Mouse (Mus musculus): Measurements from ENCODE around the gene Cnih2. TPM values are rescaled to one million over a fixed set of nuclear protein-coding genes. Genes with fewer than 3 reads are reported as not detected.

Cnih2 gene
- polyA plus RNA-seq, 1 experiment, result 43.5 TPM

DNA sequence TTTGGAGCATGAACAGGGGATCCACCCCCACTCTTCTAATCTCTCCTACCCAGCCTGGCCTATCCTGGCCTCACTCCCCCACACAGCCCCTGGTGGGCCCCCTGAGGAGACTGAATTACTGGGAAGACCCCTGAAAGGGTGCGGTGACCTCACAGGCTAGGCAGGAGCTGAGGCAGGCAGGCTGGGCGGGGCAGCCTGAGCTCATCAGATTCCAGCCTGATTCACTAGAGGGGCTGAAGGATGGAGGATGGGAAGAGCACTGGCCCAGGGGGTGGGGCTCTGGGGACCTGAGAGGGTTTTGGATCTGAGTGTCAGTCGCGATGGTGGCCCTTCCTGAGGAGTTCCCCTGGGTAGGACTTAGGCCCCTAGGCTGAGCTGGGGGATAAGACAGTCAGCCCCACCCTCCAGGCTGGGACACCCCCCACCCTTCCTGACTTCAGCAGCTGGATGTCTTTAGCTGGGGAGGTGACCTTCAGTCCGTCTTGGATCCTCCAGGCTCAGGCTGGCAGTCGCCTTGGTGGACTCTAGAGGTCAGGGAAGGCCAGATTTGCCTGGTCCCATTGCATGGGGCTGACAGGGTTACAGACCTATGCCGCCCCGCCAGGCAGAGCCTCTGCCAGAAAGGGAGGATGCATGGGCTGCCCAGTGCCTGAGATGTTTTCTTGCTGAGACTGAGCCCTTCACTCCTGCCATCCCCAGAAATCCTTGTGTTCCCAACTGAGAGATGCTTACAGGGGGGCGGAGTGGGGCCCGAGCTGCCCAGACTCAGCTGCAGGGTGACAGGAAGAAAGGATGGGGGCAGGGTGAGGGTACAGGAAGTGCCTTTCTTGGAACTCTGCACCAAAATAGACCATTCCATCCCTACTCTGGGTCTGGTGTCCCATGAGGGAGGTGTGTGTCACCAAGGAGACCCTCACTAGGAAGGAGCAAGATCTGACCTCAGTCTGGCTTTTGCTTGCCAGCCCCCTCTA is 39.2 kb downstream of the Cnih2 start:
- Histone ChIP-seq H3K4me1 (ENCODE audit: control insufficient read depth, insufficient read depth, low read length) (peaks cover 3% of the 10 kb centered on the region; the same call in 1 of the 2 replicates), H3K27me3 (ENCODE audit: control insufficient read depth, insufficient read depth, low read length) (no peaks in the 10 kb centered on the region), H3K4me3 (ENCODE audit: control insufficient read depth, low read depth, low read length) (no peak overlapping the region), H3K27ac (ENCODE audit: control insufficient read depth, insufficient read depth, low read depth, low read length) (no peak overlapping the region), H3K36me3 (ENCODE audit: control insufficient read depth, insufficient read depth, low read length) (no peaks in the 10 kb centered on the region)
- TF ChIP-seq CTCF (IDR thresholded peaks at IDR 0.05; ENCODE audit: control insufficient read depth, insufficient read depth, insufficient replicate concordance, low read depth, low read length) (no peak), POLR2A (IDR thresholded peaks at IDR 0.05; ENCODE audit: control insufficient read depth, low read depth, low read length) (no peak)

DNA sequence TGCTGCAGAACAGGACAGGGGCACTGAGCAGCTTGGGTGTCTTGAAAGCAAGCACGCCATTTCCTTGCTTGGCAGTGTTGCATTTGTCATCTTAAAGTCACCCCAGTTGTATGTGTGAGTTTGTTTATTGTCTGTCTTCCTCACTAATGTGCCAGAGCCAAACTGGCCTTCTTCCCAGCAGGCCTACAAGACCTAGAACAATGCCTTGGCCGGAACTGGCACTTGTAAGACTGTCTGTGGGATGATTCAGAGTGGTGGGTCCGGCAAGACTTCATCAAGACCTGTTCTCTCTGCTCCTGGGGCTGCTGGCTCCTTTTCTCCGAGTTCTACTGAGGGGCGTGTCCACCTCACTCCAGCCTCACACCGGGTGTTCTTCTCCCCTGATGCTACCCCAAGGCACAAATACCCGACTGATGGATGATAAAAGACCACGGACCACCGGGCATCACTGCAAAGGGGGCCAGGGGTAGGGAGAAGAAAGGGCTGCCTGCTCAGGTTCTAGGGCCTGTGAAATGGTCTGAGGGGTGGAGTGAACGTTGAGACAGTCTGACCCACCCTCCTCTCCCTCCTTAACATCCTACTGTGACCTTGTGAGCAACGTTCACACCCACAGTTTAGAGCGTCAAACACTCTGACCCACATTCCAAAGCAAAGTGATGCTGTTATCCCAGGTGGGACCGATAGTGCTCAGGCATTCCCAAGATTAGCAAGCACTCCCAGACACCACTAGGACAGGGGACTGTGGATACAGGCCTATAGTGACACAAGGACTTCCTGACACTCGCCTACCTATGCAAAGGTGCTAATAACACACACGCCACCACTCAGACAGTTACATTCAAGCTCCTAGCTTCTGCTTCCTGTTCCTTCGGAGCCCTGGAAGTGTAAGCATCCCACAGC is 40.2 kb downstream of the Cnih2 start:
- Histone ChIP-seq H3K36me3 (ENCODE audit: control insufficient read depth, insufficient read depth, low read length) (no peaks in the 10 kb centered on the region), H3K4me1 (ENCODE audit: control insufficient read depth, insufficient read depth, low read length) (peaks cover 3% of the 10 kb centered on the region; the same call in 1 of the 2 replicates), H3K27ac (ENCODE audit: control insufficient read depth, insufficient read depth, low read depth, low read length) (no peak overlapping the region), H3K27me3 (ENCODE audit: control insufficient read depth, insufficient read depth, low read length) (no peaks in the 10 kb centered on the region), H3K4me3 (ENCODE audit: control insufficient read depth, low read depth, low read length) (no peak overlapping the region)
- TF ChIP-seq POLR2A (IDR thresholded peaks at IDR 0.05; ENCODE audit: control insufficient read depth, low read depth, low read length) (no peak), CTCF (IDR thresholded peaks at IDR 0.05; ENCODE audit: control insufficient read depth, insufficient read depth, insufficient replicate concordance, low read depth, low read length) (no peak)

DNA sequence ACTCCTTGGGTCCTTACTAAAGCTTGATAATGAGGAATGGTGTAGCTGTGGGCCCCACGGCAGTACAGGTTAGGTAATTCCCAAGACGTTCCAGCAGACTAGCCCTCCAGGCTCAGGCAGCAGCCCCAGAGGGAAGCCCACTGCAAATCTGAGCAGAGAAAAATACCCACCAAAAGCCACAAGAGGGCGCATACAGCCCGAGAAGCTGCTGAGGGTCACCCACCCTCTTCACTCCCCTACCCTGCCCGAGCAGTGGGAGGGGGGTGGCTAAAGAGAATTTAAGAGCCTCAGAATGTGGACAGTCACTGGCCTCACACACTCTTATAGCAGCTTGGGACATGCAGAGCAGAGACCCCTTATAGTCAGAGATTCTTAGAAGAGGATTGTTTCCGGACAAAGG is 42.1 kb downstream of the Cnih2 start:
- TF ChIP-seq CTCF (IDR thresholded peaks at IDR 0.05; ENCODE audit: control insufficient read depth, insufficient read depth, insufficient replicate concordance, low read depth, low read length) (peak; percentile 22; the same call in 1 of the 2 replicates), POLR2A (IDR thresholded peaks at IDR 0.05; ENCODE audit: control insufficient read depth, low read depth, low read length) (no peak)
- H3K4me3 ChIP-seq (ENCODE audit: control insufficient read depth, low read depth, low read length), result no peak overlapping the region
- peaks cover 8% of the 10 kb centered on the region for H3K4me1 ChIP-seq (ENCODE audit: control insufficient read depth, insufficient read depth, low read length)
- H3K36me3 ChIP-seq (ENCODE audit: control insufficient read depth, insufficient read depth, low read length), result no peaks in the 10 kb centered on the region
- no peak overlapping the region for H3K27ac ChIP-seq (ENCODE audit: control insufficient read depth, insufficient read depth, low read depth, low read length)
- no peaks in the 10 kb centered on the region for H3K27me3 ChIP-seq (ENCODE audit: control insufficient read depth, insufficient read depth, low read length)

DNA sequence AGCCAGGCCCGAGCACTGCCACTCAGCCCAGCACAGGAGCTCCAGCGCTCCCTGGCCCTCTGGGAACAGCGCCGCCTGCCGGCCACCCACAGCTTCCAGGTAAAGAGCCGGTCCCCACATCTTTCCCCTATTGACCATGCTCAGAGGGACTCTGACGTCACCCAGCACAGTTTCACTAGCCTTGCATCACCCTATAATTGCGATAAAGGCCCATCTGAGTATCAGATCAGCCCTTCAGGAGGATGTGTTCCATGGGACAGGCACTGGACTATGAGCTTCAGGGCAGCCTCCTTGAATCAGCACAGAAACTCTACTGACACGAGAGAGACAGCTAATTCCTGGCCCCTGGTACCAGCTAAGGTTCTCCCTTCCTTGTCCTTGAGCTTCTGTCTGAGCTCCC is 44.4 kb downstream of the Cnih2 start:
- Histone ChIP-seq H3K36me3 (ENCODE audit: control insufficient read depth, insufficient read depth, low read length) (no peaks in the 10 kb centered on the region), H3K27me3 (ENCODE audit: control insufficient read depth, insufficient read depth, low read length) (no peaks in the 10 kb centered on the region), H3K27ac (ENCODE audit: control insufficient read depth, insufficient read depth, low read depth, low read length) (no peak overlapping the region), H3K4me1 (ENCODE audit: control insufficient read depth, insufficient read depth, low read length) (peaks cover 8% of the 10 kb centered on the region), H3K4me3 (ENCODE audit: control insufficient read depth, low read depth, low read length) (no peak overlapping the region)
- TF ChIP-seq POLR2A (IDR thresholded peaks at IDR 0.05; ENCODE audit: control insufficient read depth, low read depth, low read length), result no peak
- TF ChIP-seq CTCF (IDR thresholded peaks at IDR 0.05; ENCODE audit: control insufficient read depth, insufficient read depth, insufficient replicate concordance, low read depth, low read length), result peak; percentile 53; the same call in 1 of the 2 replicates

DNA sequence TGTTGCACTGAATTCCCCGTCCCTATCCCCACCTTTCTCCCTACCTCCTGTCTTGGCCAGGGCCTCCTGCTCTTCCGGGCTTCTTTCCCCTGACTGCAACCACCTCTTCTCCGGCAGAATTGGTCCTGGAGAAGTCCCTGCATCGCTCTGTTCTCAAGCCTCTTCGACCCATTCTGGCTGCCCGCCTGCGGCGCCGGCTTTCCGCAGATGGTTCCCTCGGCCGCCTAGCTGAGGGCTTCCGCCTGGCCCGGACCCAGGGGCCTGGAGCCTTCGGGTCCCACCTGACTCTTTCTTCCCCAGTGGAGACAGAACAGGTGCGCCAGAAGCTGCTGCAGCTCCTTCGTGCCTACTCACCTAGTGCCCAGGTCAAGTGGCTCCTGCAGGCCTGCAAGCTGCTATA is 45.5 kb downstream of the Cnih2 start:
- Histone ChIP-seq H3K4me3 (ENCODE audit: control insufficient read depth, low read depth, low read length) (peak overlapping the region; percentile 54), H3K27me3 (ENCODE audit: control insufficient read depth, insufficient read depth, low read length) (no peaks in the 10 kb centered on the region), H3K36me3 (ENCODE audit: control insufficient read depth, insufficient read depth, low read length) (no peaks in the 10 kb centered on the region), H3K4me1 (ENCODE audit: control insufficient read depth, insufficient read depth, low read length) (peaks cover 6% of the 10 kb centered on the region), H3K27ac (ENCODE audit: control insufficient read depth, insufficient read depth, low read depth, low read length) (no peak overlapping the region)
- TF ChIP-seq POLR2A (IDR thresholded peaks at IDR 0.05; ENCODE audit: control insufficient read depth, low read depth, low read length) (no peak), CTCF (IDR thresholded peaks at IDR 0.05; ENCODE audit: control insufficient read depth, insufficient read depth, insufficient replicate concordance, low read depth, low read length) (no peak)

DNA sequence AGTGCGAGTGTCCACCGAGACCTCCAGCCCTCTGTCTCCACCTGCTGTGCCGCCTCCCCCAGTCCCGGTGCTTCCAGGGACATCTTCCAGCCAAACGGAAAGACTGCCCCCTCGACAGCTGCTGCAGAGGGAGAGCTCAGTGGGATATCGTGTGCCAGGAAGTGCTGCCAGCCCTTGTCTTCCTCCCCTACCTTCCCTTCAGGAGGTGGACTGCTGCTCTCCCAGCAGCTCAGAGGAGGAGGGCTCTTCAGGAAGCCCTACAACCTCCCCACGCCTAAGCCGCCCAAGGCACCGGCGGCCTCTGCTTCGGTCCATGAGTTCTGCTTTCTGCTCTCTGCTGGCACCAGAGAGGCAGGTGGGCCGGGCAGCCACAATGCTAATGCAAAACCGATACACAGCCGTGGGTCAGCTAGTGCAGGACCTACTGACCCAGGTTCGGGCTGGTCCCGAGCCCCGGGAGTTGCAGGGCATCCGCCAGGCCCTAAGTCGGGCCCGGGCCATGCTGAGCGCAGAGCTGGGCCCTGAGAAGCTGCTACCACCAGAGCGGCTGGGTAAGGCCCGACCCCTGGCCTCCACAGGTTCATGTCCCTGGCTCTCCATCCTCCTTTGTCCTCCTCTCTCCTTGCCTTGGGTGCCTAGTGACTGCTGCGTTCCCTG is 46.0 kb downstream of the Cnih2 start:
- H3K27ac ChIP-seq (ENCODE audit: control insufficient read depth, insufficient read depth, low read depth, low read length), result no peak overlapping the region
- TF ChIP-seq POLR2A (IDR thresholded peaks at IDR 0.05; ENCODE audit: control insufficient read depth, low read depth, low read length) (no peak), CTCF (IDR thresholded peaks at IDR 0.05; ENCODE audit: control insufficient read depth, insufficient read depth, insufficient replicate concordance, low read depth, low read length) (no peak)
- H3K27me3 ChIP-seq (ENCODE audit: control insufficient read depth, insufficient read depth, low read length), result no peaks in the 10 kb centered on the region
- peak overlapping the region; percentile 54 for H3K4me3 ChIP-seq (ENCODE audit: control insufficient read depth, low read depth, low read length)
- H3K36me3 ChIP-seq (ENCODE audit: control insufficient read depth, insufficient read depth, low read length), result no peaks in the 10 kb centered on the region
- peaks cover 6% of the 10 kb centered on the region for H3K4me1 ChIP-seq (ENCODE audit: control insufficient read depth, insufficient read depth, low read length)

Data from testis, adult 2 months (tissue).